Mouse (Mus musculus): ENCODE results near the gene Lmntd2. TPM values are rescaled to one million over a fixed set of nuclear protein-coding genes. Genes with fewer than 3 reads are reported as not detected.

The Lmntd2 gene
- polyA plus RNA-seq, 1 experiment from 2014 or later = 1.4 TPM

GRCm38 (mm10) chr7:141228279-141229067 is 14.6 kb upstream of the Lmntd2 start, which contains the start of gene Phrf1:
Phrf1 (plus strand) TSS chr7:141228784.
- Histone ChIP-seq H3K27ac (ENCODE audit: low read length) (peak within 1 kb of the TSS; percentile 86), H3K9ac (ENCODE audit: low read length) (peak within 1 kb of the TSS; percentile 93), H3K27me3 (ENCODE audit: control insufficient read depth, insufficient read depth, low read depth, low read length) (no peaks in the 10 kb centered on the region), H3K4me3 (ENCODE audit: low read length) (peak within 1 kb of the TSS; percentile 72), H3K4me2 (ENCODE audit: low read depth, low read length) (peak within 1 kb of the TSS; percentile 95), H3K4me1 (replicated peaks; ENCODE audit: control insufficient read depth, insufficient read depth, low read length) (peaks cover 11% of the 10 kb centered on the region), H3K9me3 (ENCODE audit: control insufficient read depth, low read length) (no peaks in the 10 kb centered on the region), H3K36me3 (ENCODE audit: control insufficient read depth, insufficient read depth, low read length) (peaks cover 15% of the 10 kb centered on the region)
- ATAC-seq (ENCODE audit: low read depth) = peak; percentile 93
- WGBS = under 1% methylated on average over 76 of the region's 76 CpGs

GRCm38 (mm10) chr7:141227796-141228195 is 13.9 kb upstream of the Lmntd2 start:
- ATAC-seq (ENCODE audit: low read depth) = no peak
- WGBS = 76% methylated on average over 4 of the region's 4 CpGs
- Histone ChIP-seq H3K4me2 (ENCODE audit: low read depth, low read length) (peak overlapping the region; percentile 31; the same call in 1 of the 2 replicates), H3K4me3 (ENCODE audit: low read length) (no peak overlapping the region), H3K9ac (ENCODE audit: low read length) (peak overlapping the region; percentile 93; the same call in 1 of the 2 replicates), H3K27me3 (ENCODE audit: control insufficient read depth, insufficient read depth, low read depth, low read length) (no peaks in the 10 kb centered on the region), H3K36me3 (ENCODE audit: control insufficient read depth, insufficient read depth, low read length) (peaks cover 8% of the 10 kb centered on the region), H3K4me1 (replicated peaks; ENCODE audit: control insufficient read depth, insufficient read depth, low read length) (peaks cover 15% of the 10 kb centered on the region), H3K27ac (ENCODE audit: low read length) (no peak overlapping the region), H3K9me3 (ENCODE audit: control insufficient read depth, low read length) (no peaks in the 10 kb centered on the region)

- 84% methylated on average over 6 of the region's 6 CpGs for WGBS
- no peaks in the 10 kb centered on the region for H3K27me3 ChIP-seq (ENCODE audit: control insufficient read depth, insufficient read depth, low read depth, low read length)
- no peaks in the 10 kb centered on the region for H3K36me3 ChIP-seq (ENCODE audit: control insufficient read depth, insufficient read depth, low read length)
- no peak overlapping the region for H3K9ac ChIP-seq (ENCODE audit: low read length)
- no peak for ATAC-seq (ENCODE audit: low read depth)
- peaks cover 23% of the 10 kb centered on the region for H3K4me1 ChIP-seq (replicated peaks; ENCODE audit: control insufficient read depth, insufficient read depth, low read length)
- no peak overlapping the region for H3K4me2 ChIP-seq (ENCODE audit: low read depth, low read length)
- no peaks in the 10 kb centered on the region for H3K9me3 ChIP-seq (ENCODE audit: control insufficient read depth, low read length)
- H3K27ac ChIP-seq (ENCODE audit: low read length) = no peak overlapping the region
- no peak overlapping the region for H3K4me3 ChIP-seq (ENCODE audit: low read length)
These were observed 12.7 kb upstream of the Lmntd2 start for GRCm38 (mm10) chr7:141226535-141226934.

GRCm38 (mm10) chr7:141222696-141223215 is 8.9 kb upstream of the Lmntd2 start:
- Histone ChIP-seq H3K4me1 (replicated peaks; ENCODE audit: control insufficient read depth, insufficient read depth, low read length) (peaks cover 32% of the 10 kb centered on the region), H3K27me3 (ENCODE audit: control insufficient read depth, insufficient read depth, low read depth, low read length) (no peaks in the 10 kb centered on the region), H3K9ac (ENCODE audit: low read length) (peak overlapping the region; percentile 65), H3K4me2 (ENCODE audit: low read depth, low read length) (peak overlapping the region; percentile 94), H3K27ac (ENCODE audit: low read length) (peak overlapping the region; percentile 95), H3K9me3 (ENCODE audit: control insufficient read depth, low read length) (no peaks in the 10 kb centered on the region), H3K36me3 (ENCODE audit: control insufficient read depth, insufficient read depth, low read length) (no peaks in the 10 kb centered on the region; the same call in 1 of the 2 replicates), H3K4me3 (ENCODE audit: low read length) (no peak overlapping the region)
- WGBS = 65% methylated on average over 4 of the region's 4 CpGs
- no peak for ATAC-seq (ENCODE audit: low read depth)

GRCm38 (mm10) chr7:141222126-141222467 is 8.2 kb upstream of the Lmntd2 start:
- peak overlapping the region; percentile 95 for H3K27ac ChIP-seq (ENCODE audit: low read length)
- WGBS = 2% methylated on average over 8 of the region's 8 CpGs
- peak overlapping the region; percentile 65 for H3K9ac ChIP-seq (ENCODE audit: low read length)
- peak overlapping the region; percentile 94 for H3K4me2 ChIP-seq (ENCODE audit: low read depth, low read length)
- no peaks in the 10 kb centered on the region for H3K9me3 ChIP-seq (ENCODE audit: control insufficient read depth, low read length)
- no peak for ATAC-seq (ENCODE audit: low read depth)
- no peaks in the 10 kb centered on the region for H3K27me3 ChIP-seq (ENCODE audit: control insufficient read depth, insufficient read depth, low read depth, low read length)
- peaks cover 36% of the 10 kb centered on the region for H3K4me1 ChIP-seq (replicated peaks; ENCODE audit: control insufficient read depth, insufficient read depth, low read length)
- peak overlapping the region; percentile 61 for H3K4me3 ChIP-seq (ENCODE audit: low read length)
- H3K36me3 ChIP-seq (ENCODE audit: control insufficient read depth, insufficient read depth, low read length) = no peaks in the 10 kb centered on the region; the same call in 1 of the 2 replicates

GRCm38 (mm10) chr7:141221249-141222125 is 7.6 kb upstream of the Lmntd2 start:
- peak overlapping the region; percentile 95 for H3K27ac ChIP-seq (ENCODE audit: low read length)
- WGBS = 5% methylated on average over 44 of the region's 44 CpGs
- H3K4me3 ChIP-seq (ENCODE audit: low read length) = peak overlapping the region; percentile 61
- ATAC-seq (ENCODE audit: low read depth) = peak; percentile 96
- H3K27me3 ChIP-seq (ENCODE audit: control insufficient read depth, insufficient read depth, low read depth, low read length) = no peaks in the 10 kb centered on the region
- no peaks in the 10 kb centered on the region; the same call in 1 of the 2 replicates for H3K36me3 ChIP-seq (ENCODE audit: control insufficient read depth, insufficient read depth, low read length)
- no peaks in the 10 kb centered on the region for H3K9me3 ChIP-seq (ENCODE audit: control insufficient read depth, low read length)
- H3K4me2 ChIP-seq (ENCODE audit: low read depth, low read length) = peak overlapping the region; percentile 94
- H3K4me1 ChIP-seq (replicated peaks; ENCODE audit: control insufficient read depth, insufficient read depth, low read length) = peaks cover 37% of the 10 kb centered on the region
- peak overlapping the region; percentile 76 for H3K9ac ChIP-seq (ENCODE audit: low read length)

DNA sequence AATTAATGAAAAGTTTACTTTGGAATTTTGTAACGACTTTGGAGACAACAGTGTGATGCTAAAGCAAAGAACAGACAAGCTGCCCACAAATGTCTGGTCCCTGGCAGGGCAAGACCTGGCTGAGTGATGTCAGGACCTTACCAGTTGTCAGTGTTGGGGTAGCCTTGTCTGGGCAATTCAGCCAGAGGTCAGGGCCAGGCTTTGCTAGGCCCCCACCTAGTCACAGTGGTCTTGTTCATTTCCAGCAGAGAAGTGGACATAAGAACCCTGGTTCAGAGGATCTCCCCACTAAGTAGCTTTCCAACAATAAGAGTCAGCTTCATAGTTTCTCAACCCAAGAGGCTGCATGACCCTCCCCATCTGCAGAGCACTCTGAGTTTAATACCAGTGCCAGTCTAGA is 6.5 kb upstream of the Lmntd2 start:
- no peaks in the 10 kb centered on the region for H3K9me3 ChIP-seq (ENCODE audit: control insufficient read depth, low read length)
- no peak overlapping the region for H3K27ac ChIP-seq (ENCODE audit: low read length)
- no peaks in the 10 kb centered on the region; the same call in 1 of the 2 replicates for H3K36me3 ChIP-seq (ENCODE audit: control insufficient read depth, insufficient read depth, low read length)
- no peaks in the 10 kb centered on the region for H3K27me3 ChIP-seq (ENCODE audit: control insufficient read depth, insufficient read depth, low read depth, low read length)
- H3K9ac ChIP-seq (ENCODE audit: low read length) = peak overlapping the region; percentile 76; the same call in 1 of the 2 replicates
- peak overlapping the region; percentile 94; the same call in 1 of the 2 replicates for H3K4me2 ChIP-seq (ENCODE audit: low read depth, low read length)
- H3K4me1 ChIP-seq (replicated peaks; ENCODE audit: control insufficient read depth, insufficient read depth, low read length) = peaks cover 40% of the 10 kb centered on the region
- ATAC-seq (ENCODE audit: low read depth) = no peak
- WGBS = 64% methylated on average over 1 of the region's 1 CpGs
- peak overlapping the region; percentile 61 for H3K4me3 ChIP-seq (ENCODE audit: low read length)

DNA sequence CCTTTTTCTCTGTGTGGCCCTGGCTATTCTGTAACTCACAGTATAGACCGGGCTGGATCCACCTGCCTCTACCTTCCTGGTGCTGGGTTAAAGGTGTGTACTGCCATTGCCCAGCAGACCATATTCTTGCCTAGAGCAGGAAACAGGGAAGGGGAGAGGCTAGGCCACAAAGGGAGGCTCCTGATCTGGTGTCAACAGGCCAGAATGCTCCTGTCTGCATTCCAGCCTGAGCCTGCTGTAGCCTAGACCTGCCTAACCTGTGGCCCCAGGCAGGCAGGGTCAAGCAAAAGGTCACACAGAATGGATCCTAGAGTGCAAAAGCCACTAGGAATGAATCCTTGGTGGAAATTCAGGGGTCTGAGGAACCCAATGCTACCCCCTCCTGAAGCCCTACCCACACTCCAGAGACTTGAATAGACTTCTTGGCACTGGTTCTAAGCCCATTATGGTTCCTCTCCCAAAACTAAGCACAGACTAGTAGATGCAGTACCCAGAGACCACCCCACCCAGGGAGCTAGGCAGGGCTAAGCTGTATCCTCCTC is 5.7 kb upstream of the Lmntd2 start:
- no peaks in the 10 kb centered on the region for H3K27me3 ChIP-seq (ENCODE audit: control insufficient read depth, insufficient read depth, low read depth, low read length)
- no peaks in the 10 kb centered on the region; the same call in 1 of the 2 replicates for H3K36me3 ChIP-seq (ENCODE audit: control insufficient read depth, insufficient read depth, low read length)
- no peak overlapping the region for H3K4me3 ChIP-seq (ENCODE audit: low read length)
- H3K9ac ChIP-seq (ENCODE audit: low read length) = no peak overlapping the region
- ATAC-seq (ENCODE audit: low read depth) = no peak
- no peak overlapping the region for H3K27ac ChIP-seq (ENCODE audit: low read length)
- H3K4me1 ChIP-seq (replicated peaks; ENCODE audit: control insufficient read depth, insufficient read depth, low read length) = peaks cover 43% of the 10 kb centered on the region
- no peaks in the 10 kb centered on the region for H3K9me3 ChIP-seq (ENCODE audit: control insufficient read depth, low read length)
- no peak overlapping the region for H3K4me2 ChIP-seq (ENCODE audit: low read depth, low read length)
- 81% methylated on average over 1 of the region's 1 CpGs for WGBS
